Mouse (Mus musculus) spleen, postnatal 4 days (tissue): ENCODE data around the gene Vrk3.
"Not testable (repeated sequence)": the region's sequence is repeated elsewhere in the genome, so short reads cannot be mapped to it uniquely, and the experiment has no call there.

Experiments used
- DNase-seq, 2 experiments: peaks; one replicate each; pipeline ENCODE4 v3.0.0; 2022; ENCODE audit warnings: low spot score in 2 of 2

Gene Vrk3

DNA sequence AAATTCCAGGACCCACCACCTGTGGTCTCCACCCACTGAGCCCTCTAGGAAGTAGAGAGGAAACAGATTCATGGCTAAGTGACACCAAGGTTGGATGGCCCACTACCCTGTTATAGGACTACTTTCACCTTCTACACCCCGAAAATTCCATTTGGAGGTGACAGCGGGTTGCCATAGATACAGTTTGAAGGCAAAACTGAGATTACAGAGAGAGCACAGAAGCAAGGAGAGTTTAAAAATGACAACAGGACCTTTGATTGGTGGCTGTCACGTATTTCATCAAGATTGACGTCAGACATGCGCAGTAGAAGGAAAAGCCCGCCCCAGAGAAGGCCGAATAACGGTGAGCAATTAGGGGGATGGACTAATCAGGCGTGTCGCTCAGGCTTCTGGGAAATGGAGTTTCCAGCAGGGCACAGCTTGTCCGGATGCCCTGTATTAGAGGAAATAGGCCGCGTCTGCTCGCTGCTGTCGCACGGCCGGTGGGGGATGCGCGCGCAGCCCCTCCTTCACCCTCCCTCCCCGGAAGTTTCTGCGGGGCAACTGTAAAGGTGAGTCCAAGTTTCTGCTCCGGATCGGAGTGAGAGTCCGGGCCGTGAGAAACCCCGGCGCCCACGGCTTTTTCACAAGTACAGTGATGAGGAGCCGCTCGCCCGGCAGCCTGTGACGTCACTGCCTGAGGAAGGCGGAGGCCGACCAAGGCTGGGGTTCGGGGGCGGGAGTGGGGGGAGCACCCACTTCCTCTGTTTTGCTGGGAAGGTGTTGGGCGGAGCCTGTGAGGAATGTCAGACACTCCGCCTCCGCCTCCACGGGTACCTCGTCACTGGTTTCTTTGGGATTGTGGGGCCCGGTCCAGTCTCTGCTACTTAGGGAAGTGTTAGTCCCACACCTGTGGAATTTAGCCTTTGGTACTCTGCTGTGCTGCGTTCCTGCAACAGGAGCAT is at the start of gene Vrk3:
Gene Vrk3 (plus strand): TSS at position 313 of the 944 bp plus-strand sequence.
- peak; percentile 95 to 98 for DNase-seq

DNA sequence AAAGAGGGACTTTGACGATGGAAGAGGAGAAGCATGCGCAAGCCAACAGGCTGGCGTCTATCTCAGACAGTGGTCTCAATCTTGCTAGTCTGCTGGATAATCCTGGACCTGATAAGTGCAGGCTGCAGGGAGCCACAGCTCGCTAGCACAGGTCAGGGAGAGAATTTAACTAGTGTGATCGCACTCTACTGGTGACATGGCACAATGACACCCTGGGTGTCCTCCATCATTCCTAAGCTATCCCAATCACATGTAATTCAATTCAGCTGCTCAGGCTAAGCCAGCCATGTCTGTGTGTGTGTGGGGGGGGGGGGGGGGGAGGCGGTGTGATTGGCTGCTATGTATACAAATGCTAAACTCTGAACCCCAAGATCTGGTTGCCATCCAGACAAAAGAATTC is 46.3 kb upstream of the Vrk3 start:
- no peak for DNase-seq

DNA sequence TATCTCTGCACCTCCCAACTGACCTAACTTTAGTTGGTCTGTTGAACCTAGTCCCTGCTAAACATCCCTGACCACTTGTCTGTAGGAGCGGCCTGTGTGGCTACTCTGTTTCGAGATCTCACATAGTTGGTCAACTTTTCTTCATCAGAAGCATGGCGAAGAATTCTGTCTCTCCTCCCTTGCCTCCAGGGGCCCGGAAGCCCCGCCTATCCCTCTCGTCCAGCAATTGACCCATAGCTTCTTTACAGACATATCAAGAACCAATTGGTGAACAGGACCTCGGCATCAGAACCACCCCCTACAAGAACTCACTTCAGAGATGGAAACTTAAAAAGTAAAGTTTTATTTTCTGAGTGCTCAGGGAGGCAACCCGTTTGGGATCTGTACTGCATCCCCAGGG is 45.2 kb upstream of the Vrk3 start:
- DNase-seq, result no peak

DNA sequence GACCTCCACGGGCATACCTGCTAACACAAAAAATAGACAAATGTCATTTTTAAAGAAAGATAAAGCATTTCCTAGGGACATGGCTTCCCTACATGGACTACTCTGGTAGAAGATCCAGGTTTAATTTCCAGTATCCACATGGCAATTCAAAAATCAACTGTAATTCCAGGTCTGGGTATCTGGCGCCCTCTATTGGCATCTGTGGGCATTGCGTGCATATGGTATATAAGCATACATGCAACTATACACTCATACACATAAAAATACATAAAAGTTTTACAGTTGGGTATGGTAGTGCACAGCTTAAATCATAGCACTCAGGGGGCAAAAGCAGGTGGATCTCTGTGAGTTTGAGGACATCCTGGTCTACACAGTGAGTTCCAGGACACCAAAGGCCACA is 43.9 kb upstream of the Vrk3 start:
- peak; percentile 19 to 67 for DNase-seq

DNA sequence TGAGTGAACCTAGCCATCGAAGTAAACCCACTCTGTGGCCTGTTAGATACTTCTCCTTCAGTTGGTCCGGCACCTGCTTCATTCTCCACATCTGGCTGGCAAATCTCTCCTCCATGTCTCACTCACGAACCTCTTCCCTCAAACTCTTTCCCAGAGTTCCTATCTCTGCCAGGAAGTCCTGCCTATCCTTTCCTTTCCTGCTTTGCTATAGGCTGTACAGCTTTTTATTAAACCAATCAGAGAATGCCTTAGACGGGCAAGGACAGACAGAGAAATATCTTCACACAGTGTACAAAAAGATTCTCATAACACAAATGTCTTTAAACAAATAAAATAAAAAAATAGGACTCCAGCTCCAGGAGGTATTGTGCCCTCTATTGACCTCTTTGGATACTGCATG is 43.1 kb upstream of the Vrk3 start:
- DNase-seq, result no peak

DNA sequence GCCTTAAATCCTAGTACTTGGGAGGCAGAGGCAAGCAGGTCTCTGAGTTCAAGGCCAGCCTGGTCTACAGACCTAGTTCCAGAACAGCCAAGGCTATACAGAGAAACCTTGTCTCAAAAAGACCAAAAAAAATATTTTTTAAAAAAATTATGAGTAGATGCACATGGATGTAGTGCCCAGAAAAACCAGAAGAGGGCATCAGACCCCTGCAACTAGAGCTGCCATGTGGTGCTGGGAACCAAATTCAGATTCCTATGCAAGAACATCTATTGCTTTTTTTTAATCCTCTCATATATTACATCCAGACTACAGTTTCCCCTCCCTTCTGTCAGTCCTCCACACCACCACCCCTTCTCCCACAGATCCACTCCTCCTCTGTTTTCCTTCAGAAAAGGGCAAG is 41.9 kb upstream of the Vrk3 start:
- DNase-seq, result no peak

DNA sequence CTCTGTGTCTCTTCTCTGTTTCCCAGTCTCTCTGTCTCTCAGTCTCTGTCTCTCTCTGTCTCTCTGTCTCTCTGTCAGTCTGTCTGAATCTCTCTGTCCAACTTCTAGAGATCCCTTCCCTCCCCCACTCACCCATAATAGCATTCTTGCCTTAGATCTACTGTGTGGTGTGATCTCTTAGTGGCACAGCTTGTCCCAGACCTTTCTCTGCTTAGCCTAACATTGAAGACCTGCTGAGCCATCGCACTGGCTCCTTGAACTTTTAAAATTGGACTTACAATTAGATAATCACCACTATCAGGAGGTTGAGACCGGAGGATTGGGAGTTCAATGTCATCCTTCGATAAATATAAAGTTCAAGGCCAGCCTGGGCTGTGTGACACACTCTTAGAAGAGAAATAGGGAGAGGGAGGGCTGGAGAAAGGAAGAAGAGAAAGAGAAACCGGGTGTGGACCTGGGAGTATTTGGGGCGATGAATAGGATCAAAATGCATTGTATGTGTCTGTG is 41.0 kb upstream of the Vrk3 start:
- no peak for DNase-seq

DNA sequence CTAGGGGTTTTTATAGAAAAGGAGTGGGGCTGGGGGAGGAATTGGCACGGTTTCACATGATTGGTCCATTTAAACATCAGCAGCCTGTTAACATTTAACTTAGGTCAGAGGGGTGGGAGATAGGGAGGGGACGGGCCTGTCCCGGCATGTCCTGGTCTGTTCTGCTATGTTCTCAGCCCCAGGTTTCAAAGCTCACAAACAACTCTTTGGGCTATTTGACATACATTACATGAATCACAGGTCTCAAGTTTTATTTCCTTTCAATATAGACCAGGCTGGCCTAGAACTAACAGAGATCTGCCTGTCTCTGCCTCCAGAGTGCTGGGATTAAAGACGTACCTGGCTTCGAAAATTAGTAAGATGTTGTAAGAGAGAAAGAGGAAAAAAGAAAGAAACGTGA is 40.1 kb upstream of the Vrk3 start:
- DNase-seq, result not testable (repeated sequence)

DNA sequence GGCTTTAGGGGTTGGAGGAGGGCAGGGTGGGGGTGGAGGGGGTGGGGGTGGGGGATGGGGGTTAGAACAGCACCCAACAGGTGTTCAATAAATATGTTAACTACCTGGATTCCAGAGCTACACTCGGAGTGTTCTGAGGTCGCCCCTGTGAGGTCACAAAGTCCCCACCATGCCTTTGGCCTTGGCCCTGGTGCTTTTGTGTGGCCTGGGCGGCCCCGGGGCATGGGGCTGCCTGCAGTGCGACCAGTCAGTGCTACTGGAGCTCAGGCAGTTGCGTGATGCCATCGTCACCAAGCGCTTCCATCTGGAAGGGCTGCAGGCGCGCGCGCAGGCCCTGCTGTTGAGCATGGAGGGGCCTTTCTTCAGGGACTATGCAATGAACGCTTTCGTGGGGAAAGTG is 39.6 kb upstream of the Vrk3 start, which contains the start of gene Izumo2:
Gene Izumo2 (plus strand): TSS at position 169 of the 400 bp plus-strand sequence.
- no peak for DNase-seq

DNA sequence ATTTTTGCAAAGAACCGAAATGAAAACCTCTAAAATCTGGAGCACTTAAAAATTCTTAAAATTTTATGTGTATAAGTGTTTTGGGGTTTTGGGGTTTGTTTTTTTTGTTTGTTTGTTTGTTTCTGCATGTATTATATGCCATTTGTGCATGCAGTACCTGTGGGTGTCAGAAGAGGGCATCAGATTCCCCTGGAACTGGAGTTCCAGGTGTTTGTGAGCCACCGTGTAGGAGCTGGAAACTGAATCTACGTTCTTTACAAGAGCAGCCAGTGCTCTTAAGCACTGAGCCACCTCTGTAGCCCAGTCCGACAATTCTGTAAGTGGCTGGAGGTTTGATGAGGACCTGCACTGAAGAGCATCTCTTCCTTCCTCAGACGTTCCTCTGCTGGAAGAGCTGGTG is 38.3 kb upstream of the Vrk3 start:
- DNase-seq, result no peak

DNA sequence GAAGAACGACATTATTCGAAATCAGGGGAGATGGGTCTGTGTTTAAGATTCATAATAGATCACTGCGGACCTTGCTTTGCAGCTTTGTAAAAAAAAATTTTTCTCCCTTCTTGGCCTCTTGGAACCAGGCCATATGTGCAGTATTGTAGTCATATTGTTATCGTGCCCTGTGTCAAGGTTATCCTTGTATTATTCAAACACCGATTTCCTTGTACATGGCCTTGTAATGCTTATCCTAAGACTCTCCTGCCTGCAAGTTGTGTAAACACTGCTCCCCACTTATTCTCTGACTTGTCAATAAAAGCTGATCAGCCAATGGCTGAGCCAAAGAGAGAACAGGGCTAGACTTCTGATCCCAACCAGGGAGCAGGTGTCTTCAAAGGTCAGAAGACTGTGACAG is 26.2 kb upstream of the Vrk3 start:
- no peak for DNase-seq

DNA sequence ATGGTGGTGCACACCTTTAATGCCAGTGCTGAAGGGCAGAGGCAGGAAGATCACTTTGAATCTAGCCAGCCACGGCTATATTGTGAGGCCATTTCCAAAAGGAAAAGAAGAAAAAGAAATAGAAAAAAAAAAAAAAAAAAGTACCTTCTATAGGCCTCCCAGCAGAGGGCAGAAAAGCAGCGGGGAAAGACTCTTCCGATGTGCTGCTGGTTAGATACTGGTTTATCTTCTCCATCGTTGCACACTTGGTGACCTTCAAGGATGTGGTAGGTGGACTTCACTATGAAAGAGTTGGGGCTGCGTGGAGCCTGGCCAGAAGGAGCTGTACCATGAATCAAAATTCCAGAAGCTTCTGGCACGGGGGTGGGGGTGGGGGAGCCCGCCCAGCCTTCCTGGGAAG is 23.9 kb upstream of the Vrk3 start:
- DNase-seq, result no peak

DNA sequence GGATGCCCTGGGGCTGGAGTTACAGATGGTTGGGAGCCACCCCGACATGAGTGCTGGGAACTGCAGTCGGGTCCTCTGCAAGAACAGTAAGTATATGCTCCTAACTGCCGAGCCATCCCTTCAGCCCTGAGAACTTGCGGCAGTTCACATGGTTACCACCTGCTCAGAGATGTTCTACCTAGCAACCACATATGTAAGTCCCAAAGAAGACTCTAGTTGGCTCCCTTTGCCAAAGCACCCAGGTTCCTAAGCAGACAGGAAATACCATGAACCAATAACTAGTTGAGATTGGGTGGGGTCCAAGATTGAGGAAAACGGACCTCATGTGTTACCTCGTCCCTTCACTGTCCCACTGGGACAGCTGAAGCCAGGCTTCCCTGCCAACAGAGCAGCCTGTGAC is 21.9 kb upstream of the Vrk3 start:
- DNase-seq, result no peak

DNA sequence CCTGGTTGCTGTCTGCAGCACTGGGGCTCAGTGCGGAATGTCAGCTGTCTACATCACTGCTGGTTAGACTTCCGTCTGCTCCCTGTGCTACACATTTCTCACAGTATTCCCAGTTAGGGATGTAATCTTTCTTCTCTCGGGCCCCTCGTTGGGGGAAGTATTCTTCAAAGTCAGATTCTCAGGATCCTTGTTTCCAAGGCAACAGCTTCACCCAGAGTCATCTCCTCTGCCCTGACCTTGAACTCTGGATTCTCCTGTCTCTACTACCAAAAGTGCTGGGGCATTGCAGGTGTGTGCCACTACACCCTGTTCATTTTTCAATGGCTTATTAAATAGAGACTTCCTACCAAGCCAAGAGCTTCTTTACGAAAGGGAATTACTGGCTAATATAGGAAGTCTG is 21.1 kb upstream of the Vrk3 start:
- DNase-seq, result no peak

DNA sequence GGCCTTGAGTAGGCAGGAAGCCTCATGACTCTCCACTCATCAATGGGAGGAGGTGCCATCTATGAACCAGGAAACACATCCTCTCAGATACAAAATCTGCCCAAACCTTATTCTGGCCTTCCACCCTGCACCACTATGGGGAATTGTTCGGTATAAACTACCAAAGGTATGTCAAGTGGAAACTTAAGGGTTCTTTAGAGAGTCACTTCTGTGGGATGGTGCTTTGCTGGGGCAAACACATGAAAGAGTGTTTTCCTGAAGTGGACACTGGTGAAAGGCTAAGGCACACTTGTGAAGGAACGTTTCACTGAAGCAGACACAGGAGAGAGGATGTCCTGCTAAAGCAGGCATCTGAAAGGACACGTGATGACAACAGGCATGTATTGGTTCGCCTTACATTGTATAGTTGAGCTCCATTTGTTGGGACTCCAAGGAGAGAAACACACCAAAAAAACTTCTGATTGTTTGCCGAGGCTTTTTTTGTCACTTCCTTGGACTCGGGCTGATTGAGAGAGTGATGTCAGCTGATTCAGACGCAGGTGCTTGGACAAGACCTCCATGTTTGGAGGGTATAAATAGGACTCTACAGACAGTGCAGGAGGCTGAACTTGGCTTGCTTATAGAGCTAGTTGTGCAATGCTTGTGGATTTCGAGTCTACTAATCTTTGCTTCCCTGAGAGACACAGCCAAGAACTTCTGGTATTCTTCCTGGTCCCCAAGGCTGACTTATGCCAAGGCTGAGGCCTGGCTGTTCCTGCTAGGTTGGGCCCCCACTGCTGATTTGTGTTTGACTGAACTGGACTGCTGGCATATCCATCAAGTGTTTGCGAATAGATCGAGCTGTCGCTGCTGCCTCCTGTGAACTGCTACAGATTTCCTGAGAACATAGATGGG is 19.9 kb upstream of the Vrk3 start:
- DNase-seq, result no peak

DNA sequence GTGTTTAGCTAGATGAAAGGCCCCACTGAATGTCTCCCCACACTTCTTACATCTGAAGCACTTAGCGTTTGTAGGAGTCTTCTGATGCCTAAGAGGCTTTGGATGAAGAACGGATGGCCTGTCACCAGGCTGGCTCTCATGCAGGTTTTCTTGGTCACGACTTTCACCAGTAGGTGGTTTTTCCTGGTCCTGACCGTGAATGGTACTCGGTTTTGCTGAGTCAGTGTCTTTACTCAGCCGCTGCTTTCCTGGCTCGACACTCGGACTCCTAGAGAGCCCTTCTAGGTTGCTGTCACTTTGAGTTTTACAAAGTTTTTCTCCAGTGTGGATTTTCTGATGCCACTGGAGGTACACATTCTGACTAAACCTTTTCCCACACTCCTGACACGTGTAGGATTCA is 14.5 kb upstream of the Vrk3 start:
- no peak for DNase-seq

DNA sequence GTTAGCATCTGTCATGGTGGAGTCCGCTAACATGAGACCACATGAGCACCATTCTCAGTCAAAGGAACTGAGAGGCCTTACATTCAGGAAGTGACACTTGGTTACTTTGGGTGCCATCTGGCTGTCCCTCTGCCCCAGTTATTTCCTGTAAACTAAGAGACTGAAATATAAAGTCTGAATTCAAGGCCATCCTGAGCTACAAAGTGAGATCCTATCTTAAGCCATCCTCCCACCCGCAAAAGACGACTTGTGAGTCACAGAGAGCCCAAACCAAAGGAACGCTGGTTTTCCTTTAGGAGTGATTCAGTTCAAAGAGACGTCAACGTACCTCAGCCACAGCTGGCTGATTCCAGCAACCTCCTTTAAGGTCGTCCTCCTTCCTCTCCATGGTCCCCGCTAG is 6.9 kb upstream of the Vrk3 start:
- DNase-seq, result no peak

DNA sequence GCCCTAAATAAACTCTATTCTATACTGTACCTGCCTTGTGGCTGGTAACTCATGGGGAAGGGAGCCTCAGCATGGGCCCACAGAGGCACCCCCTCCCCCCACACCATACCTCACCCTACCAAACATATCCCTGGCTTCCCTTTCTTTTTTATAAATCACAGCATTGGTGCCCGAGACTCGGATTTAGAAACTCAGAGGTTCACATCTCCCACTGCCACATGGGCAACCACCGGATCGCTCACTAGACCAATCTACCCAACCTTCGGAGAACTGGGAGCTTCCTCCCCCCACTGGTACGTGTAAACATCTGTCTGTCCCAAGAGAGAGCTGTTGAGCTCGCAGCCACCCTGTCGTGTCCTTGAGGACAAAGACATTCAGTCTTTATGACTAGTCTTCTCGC is 3.9 kb upstream of the Vrk3 start:
- no peak for DNase-seq

DNA sequence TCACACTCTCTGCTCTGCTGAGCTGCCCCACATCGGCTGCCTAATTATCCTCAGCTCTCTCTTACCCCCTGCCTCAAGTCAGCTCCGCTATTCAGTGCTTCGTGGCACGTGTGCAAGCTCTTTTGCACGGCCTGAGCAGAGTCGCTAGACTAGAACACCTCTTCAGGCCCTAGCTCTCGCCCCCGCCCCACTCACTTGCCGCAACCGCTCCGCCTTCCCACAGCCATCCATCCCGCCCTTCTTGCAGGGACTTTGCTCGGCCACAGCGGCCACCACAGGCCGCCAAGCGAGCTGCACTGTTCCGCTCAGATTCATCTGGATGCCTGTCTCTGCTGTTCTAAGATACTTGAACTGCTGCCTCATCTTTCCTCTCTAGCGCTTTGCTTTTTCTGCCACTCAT is 3.1 kb upstream of the Vrk3 start:
- peak; percentile 75 to 86 for DNase-seq

DNA sequence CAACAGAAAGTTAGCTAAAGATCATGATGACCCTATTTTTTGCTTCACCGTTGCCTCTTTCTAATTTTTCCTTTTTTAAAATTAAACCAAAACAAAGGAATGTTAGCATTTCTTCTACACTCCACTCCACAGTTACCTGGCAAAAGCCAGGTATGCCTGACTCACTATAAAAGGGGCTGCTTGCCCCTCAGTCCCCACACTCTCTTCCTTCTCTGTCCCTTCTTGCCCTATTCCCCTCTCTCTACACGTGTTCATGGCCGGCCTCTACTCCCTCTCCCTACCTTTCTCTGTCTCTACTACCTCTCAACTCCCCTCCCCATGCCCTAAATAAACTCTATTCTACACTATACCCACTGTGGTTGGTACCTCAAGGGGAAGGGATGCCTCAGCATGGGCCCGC is 1.1 kb upstream of the Vrk3 start:
- DNase-seq, result no peak

DNA sequence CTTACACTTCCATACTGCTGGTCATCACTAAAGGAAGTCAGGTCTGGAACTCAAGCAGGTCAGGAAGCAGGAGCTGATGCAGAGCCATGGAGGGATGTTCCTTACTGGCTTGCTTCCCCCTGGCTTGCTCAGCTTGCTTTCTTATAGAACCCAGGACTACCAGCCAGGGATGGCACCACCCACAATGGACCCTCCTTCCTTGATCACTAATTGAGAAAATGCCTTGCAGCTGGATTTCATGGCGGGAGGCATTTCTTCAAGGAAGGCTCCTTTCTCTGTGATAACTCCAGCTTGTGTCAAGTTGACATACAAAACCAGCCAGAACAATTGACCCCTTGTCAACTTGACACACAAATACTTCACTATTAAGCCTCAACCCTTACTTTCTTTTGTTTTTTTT is 2.7 kb downstream of the Vrk3 start, which contains the start of gene Zfp473:
Gene Zfp473 (minus strand): TSS at position 101 of the 400 bp plus-strand sequence.
- DNase-seq, result not testable (repeated sequence)

DNA sequence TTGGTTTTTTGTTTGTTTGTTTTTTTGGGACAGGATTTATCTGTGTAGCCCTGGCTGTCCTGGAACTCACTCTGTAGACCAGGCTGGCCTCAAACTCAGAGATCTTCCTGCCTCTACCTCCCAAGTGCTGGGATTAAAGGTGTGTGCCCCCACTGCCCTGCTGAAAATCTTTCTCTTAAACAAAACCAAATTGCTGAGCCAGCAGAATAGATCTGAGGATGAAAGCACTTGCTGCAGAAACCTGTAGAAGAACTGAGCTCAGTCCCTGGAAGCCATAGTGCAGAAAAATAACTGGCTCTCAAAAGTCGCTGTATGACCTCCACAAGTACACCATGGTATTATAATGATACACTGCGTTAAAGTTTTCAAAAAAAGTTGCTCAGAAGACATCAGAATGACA is 9.0 kb downstream of the Vrk3 start:
- DNase-seq, result no peak
